Mouse (Mus musculus) mouse trophoblast stem cell (cell line): ENCODE results near the gene Psen2.

Experiments
- in situ Hi-C, 2 experiments: fragments of 300-500 bp; cut with MseI, MboI; formaldehyde crosslinking; loops; 2 replicates in 1 of 2; 3 replicates in 1 of 2; pipeline ENCODE4 v1.15.1; 2025

The Psen2 gene

GRCm38 (mm10) chr1:180263364-180263997 is at the start of gene Psen2:
Gene Psen2 (minus strand): TSS chr1:180263438.
- in situ Hi-C loops: no loop called here

GRCm38 (mm10) chr1:180312792-180313311 is 49.6 kb upstream of the Psen2 start:
- in situ Hi-C loops: no loop called here

GRCm38 (mm10) chr1:180312286-180312685 is 49.0 kb upstream of the Psen2 start:
- in situ Hi-C loops: no loop called here

- in situ Hi-C loops: no loop called here
Measured at GRCm38 (mm10) chr1:180308897-180309296, 45.7 kb upstream of the Psen2 start.

GRCm38 (mm10) chr1:180307661-180308060 is 44.4 kb upstream of the Psen2 start:
- in situ Hi-C loops: no loop called here

GRCm38 (mm10) chr1:180306889-180307288 is 43.7 kb upstream of the Psen2 start:
- in situ Hi-C loops: no loop called here

GRCm38 (mm10) chr1:180303600-180303999 is 40.4 kb upstream of the Psen2 start:
- in situ Hi-C loops: no loop called here

- in situ Hi-C loops: no loop called here
Measured at GRCm38 (mm10) chr1:180302253-180303120, 39.2 kb upstream of the Psen2 start.

- in situ Hi-C loops: no loop called here
Measured at GRCm38 (mm10) chr1:180300997-180301396, 37.8 kb upstream of the Psen2 start.

- in situ Hi-C loops: no loop called here
Measured at GRCm38 (mm10) chr1:180300292-180300691, 37.1 kb upstream of the Psen2 start.

- in situ Hi-C loops: no loop called here
Measured at GRCm38 (mm10) chr1:180299697-180300096, 36.5 kb upstream of the Psen2 start.

- in situ Hi-C loops: no loop called here
Measured at GRCm38 (mm10) chr1:180296088-180296487, 32.9 kb upstream of the Psen2 start.

GRCm38 (mm10) chr1:180290358-180290757 is 27.1 kb upstream of the Psen2 start:
- in situ Hi-C loops: no loop called here

GRCm38 (mm10) chr1:180289788-180290187 is 26.6 kb upstream of the Psen2 start:
- in situ Hi-C loops: no loop called here

- in situ Hi-C loops: no loop called here
Measured at GRCm38 (mm10) chr1:180288872-180289468, 25.7 kb upstream of the Psen2 start.

- in situ Hi-C loops: no loop called here
Measured at GRCm38 (mm10) chr1:180288227-180288626, 25.0 kb upstream of the Psen2 start.

- in situ Hi-C loops: no loop called here
Measured at GRCm38 (mm10) chr1:180286081-180286831, 23.0 kb upstream of the Psen2 start.

- in situ Hi-C loops: no loop called here
Measured at GRCm38 (mm10) chr1:180283813-180284768, 20.9 kb upstream of the Psen2 start.

- in situ Hi-C loops: no loop called here
Measured at GRCm38 (mm10) chr1:180282581-180282980, 19.3 kb upstream of the Psen2 start.

- in situ Hi-C loops: no loop called here
Measured at GRCm38 (mm10) chr1:180279648-180280047, 16.4 kb upstream of the Psen2 start.
